Mouse (Mus musculus) lung, embryonic 16.5 days (tissue): ENCODE results near the gene Amfr. TPM values are rescaled to one million over a fixed set of nuclear protein-coding genes. Genes with fewer than 3 reads are reported as not detected.
A peak's percentile ranks its signal among the peaks of the same experiment; 100 is the strongest.

ENCODE experiments used
- ATAC-seq: fragments of 200-750 bp; cut with Nextera tagmentation; 2 replicates; pipeline ENCODE4 v1.8.0; 2017; ENCODE audit warnings: low read depth, mild to moderate bottlenecking, moderate library complexity
- H3K27ac ChIP-seq: fragments of 300-500 bp; sonication (generic); 2 replicates; pipeline ENCODE4 v1.5.1; 2014; ENCODE audit warnings: mild to moderate bottlenecking, control low read depth, low read length
- H3K27me3 ChIP-seq: fragments of 300-500 bp; sonication (generic); 2 replicates; pipeline ENCODE4 v1.6.1; 2014; ENCODE audit warnings: low read depth, low read length, mixed read lengths; ENCODE audit not compliant: control insufficient read depth, insufficient read depth
- H3K36me3 ChIP-seq: fragments of 300-500 bp; sonication (generic); 2 replicates; pipeline ENCODE4 v1.6.1; 2014; ENCODE audit warnings: low read length; ENCODE audit not compliant: control insufficient read depth, insufficient read depth
- H3K4me1 ChIP-seq: fragments of 300-500 bp; sonication (generic); replicated peaks from 2 replicates; pipeline ENCODE4 v1.6.1; 2014; ENCODE audit warnings: low read length, mixed read lengths; ENCODE audit not compliant: control insufficient read depth, insufficient read depth
- H3K4me2 ChIP-seq: fragments of 300-500 bp; sonication (generic); 2 replicates; pipeline ENCODE4 v1.6.1; 2014; ENCODE audit warnings: low read depth, low read length, control low read depth
- H3K4me3 ChIP-seq: fragments of 300-500 bp; sonication (generic); 2 replicates; pipeline ENCODE4 v1.5.1; 2014; ENCODE audit warnings: mild to moderate bottlenecking, low read length, control low read depth
- H3K9ac ChIP-seq: fragments of 300-500 bp; sonication (generic); 2 replicates; pipeline ENCODE4 v1.6.1; 2014; ENCODE audit warnings: low read length, control low read depth
- H3K9me3 ChIP-seq: fragments of 300-500 bp; sonication (generic); 2 replicates; pipeline ENCODE4 v1.6.1; 2016; ENCODE audit warnings: low read length; ENCODE audit not compliant: control insufficient read depth
- WGBS: fragments of 180-500 bp; shearing (Covaris S2); extraction: QIAGEN DNeasy Blood & Tissue Kit; methylation state at CpG from one replicate; pipeline ENCODE4 v1.1.7; 2014; 5-methylcytosine and 5-hydroxymethylcytosine counted together
- polyA plus RNA-seq: library from polyadenylated mRNA; unstranded; fragments of >200 nt; fragmentation: Nextera tagmentation; extraction: Ambion mirVana; gene quantifications from 2 replicates; pipeline ENCODE4 v1.2.1, GENCODE M21; 2015

Amfr gene
- polyA plus RNA-seq, 1 experiment from 2014 or later = 35.0 TPM

DNA sequence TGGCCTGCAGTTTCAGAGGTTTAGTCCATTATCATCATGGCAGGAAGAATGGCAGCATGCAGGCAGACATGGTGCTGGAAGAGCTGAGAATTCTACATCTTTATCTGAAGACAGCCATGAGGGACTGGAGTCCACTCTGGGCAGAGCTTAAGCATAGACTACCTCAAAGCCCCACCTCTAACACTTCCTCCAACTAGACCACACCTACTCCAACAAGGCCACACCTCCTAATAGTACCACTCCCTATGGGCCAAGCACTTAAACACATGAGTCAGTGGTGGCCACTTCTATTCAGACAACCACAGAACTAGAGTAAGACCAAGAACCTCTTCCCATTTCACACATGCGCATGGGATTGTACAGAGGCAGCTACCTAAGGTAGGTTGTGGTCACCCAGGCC lies 66.2 kb downstream of the Amfr start:
- H3K4me2 ChIP-seq = no peak overlapping the region
- H3K9me3 ChIP-seq = no peaks in the 10 kb centered on the region
- H3K36me3 ChIP-seq = no peaks in the 10 kb centered on the region
- no peak for ATAC-seq
- WGBS = 89% methylated on average over 1 of the region's 1 CpGs
- H3K4me3 ChIP-seq = no peak overlapping the region
- no peaks in the 10 kb centered on the region for H3K4me1 ChIP-seq
- H3K9ac ChIP-seq = no peak overlapping the region
- no peak overlapping the region for H3K27ac ChIP-seq
- H3K27me3 ChIP-seq = no peaks in the 10 kb centered on the region

DNA sequence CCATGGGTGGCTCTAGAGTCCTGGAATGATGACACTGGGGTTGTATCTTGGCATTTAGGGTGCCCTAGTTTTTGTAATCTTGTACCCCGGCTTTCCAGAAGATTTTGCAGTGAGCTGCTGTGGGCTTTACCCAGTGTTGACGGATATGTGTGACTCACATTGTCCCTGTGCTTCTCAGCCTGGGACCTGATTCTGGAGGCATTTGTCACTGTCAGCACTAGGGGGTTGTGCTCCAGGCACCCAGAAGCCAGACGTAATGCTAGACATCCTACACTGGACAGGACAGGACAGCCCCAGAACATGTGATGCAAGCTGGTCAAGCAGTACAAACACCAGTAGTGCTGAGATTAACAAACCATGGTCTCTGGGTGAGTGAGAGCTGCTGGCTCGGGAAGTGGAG lies 66.9 kb downstream of the Amfr start:
- no peaks in the 10 kb centered on the region for H3K27me3 ChIP-seq
- H3K4me1 ChIP-seq = 0 out of 2 replicates have a peak, but pooled peaks cover 3% of the 10 kb centered on the region
- no peak for ATAC-seq
- no peak overlapping the region for H3K9ac ChIP-seq
- H3K4me2 ChIP-seq = no peak overlapping the region
- H3K27ac ChIP-seq = no peak overlapping the region
- H3K9me3 ChIP-seq = no peaks in the 10 kb centered on the region
- no peak overlapping the region for H3K4me3 ChIP-seq
- H3K36me3 ChIP-seq = no peaks in the 10 kb centered on the region
- WGBS = 59% methylated on average over 4 of the region's 4 CpGs

- no peak overlapping the region for H3K4me3 ChIP-seq
- ATAC-seq = no peak
- H3K27ac ChIP-seq = no peak overlapping the region
- H3K27me3 ChIP-seq = no peaks in the 10 kb centered on the region
- H3K9ac ChIP-seq = no peak overlapping the region
- 57% methylated on average over 4 of the region's 4 CpGs for whole genome bisulfite sequencing
- no peak overlapping the region for H3K4me2 ChIP-seq
- H3K36me3 ChIP-seq = no peaks in the 10 kb centered on the region
- no peaks in the 10 kb centered on the region for H3K9me3 ChIP-seq
- H3K4me1 ChIP-seq = 0 out of 2 replicates have a peak, but pooled peaks cover 3% of the 10 kb centered on the region
Observed at GRCm38 (mm10) chr8:93941636-93942054, 71.0 kb downstream of the Amfr start.

- Histone ChIP-seq H3K4me2 (no peak overlapping the region), H3K27me3 (no peaks in the 10 kb centered on the region), H3K4me1 (0 out of 2 replicates have a peak, but pooled peaks cover 3% of the 10 kb centered on the region), H3K9ac (no peak overlapping the region), H3K36me3 (no peaks in the 10 kb centered on the region), H3K27ac (peak overlapping the region; percentile 3; the same call in 1 of the 2 replicates), H3K4me3 (no peak overlapping the region), H3K9me3 (no peaks in the 10 kb centered on the region)
- no peak for ATAC-seq
- 51% methylated on average over 11 of the region's 11 CpGs for WGBS
Observed at GRCm38 (mm10) chr8:93940542-93941423, 71.9 kb downstream of the Amfr start.

DNA sequence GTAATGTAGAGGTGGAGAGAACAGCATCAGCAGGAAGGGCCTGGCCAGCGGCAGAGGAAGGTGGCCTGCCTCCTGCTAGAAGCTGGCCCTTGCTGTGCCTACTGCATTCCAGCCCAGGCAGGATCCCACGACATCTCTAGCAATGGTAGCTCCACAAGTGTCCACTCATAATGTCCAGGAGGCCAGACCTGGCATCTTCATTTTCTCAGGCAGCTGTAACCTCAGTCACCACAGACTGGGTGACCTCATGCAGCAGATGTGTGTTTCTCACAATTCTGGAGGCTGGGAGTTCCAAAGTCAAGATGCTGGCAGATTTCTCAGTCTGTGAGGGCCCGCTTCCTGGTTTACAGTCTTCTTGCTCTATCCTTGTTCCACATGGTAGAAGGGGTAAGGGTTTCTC lies 74.4 kb downstream of the Amfr start:
- ATAC-seq = no peak
- H3K4me1 ChIP-seq = 0 out of 2 replicates have a peak, but pooled peaks cover 3% of the 10 kb centered on the region
- no peak overlapping the region for H3K9ac ChIP-seq
- H3K9me3 ChIP-seq = no peaks in the 10 kb centered on the region
- 87% methylated on average over 3 of the region's 3 CpGs for WGBS
- no peaks in the 10 kb centered on the region for H3K27me3 ChIP-seq
- no peak overlapping the region for H3K4me2 ChIP-seq
- no peak overlapping the region for H3K27ac ChIP-seq
- no peak overlapping the region for H3K4me3 ChIP-seq
- no peaks in the 10 kb centered on the region for H3K36me3 ChIP-seq

- no peaks in the 10 kb centered on the region for H3K27me3 ChIP-seq
- H3K4me1 ChIP-seq = no peaks in the 10 kb centered on the region
- WGBS = 70% methylated on average over 2 of the region's 2 CpGs
- no peak overlapping the region for H3K4me3 ChIP-seq
- H3K27ac ChIP-seq = no peak overlapping the region
- no peak overlapping the region for H3K4me2 ChIP-seq
- ATAC-seq = no peak
- H3K36me3 ChIP-seq = no peaks in the 10 kb centered on the region
- no peak overlapping the region for H3K9ac ChIP-seq
- no peaks in the 10 kb centered on the region for H3K9me3 ChIP-seq
Observed at GRCm38 (mm10) chr8:93933288-93933687, 79.4 kb downstream of the Amfr start.

DNA sequence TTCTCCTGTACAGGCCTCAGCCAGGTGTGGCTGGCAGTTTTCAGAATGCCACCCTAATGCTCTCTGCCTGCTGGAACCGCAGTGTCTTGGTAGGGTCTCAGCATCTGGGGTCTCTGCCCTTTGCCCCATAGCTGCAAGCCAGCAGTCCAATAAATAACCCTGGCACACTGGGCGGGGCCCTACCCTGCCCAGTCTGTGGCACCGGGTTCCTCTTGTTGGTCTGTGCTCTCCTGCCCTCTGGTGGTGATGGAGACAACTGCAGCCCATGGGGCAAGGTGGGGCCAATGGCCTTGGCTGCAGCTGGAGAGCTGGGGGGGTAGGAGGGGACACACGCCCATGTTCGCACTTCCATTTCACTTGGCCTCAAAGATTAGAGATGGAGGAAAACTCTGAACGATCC lies 79.8 kb downstream of the Amfr start:
- 22% methylated on average over 6 of the region's 6 CpGs for WGBS
- no peak overlapping the region for H3K27ac ChIP-seq
- H3K4me2 ChIP-seq = no peak overlapping the region
- H3K36me3 ChIP-seq = no peaks in the 10 kb centered on the region
- ATAC-seq = no peak; the same call in 1 of the 2 replicates
- H3K9me3 ChIP-seq = no peaks in the 10 kb centered on the region
- H3K4me3 ChIP-seq = no peak overlapping the region
- H3K4me1 ChIP-seq = no peaks in the 10 kb centered on the region
- no peaks in the 10 kb centered on the region for H3K27me3 ChIP-seq
- no peak overlapping the region for H3K9ac ChIP-seq

DNA sequence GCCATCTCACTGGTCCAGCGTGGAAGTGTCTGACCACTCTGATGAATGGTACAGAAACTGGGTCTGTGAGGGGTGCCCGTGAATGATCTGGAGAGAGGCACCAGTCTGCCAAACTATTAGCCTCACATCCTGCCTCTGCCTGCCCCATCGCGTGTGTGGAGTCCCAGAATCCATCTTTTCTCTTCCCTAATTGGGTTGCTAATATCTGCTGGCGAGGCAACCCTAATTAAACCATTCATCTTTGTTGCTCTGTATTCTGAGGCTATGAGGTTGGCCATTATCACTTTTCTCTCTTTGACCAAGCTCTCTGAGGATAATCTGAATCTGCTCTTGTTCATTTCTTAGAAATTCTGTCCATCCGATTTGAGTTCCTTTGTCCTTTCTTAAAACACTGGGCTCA lies 81.3 kb downstream of the Amfr start:
- Histone ChIP-seq H3K4me2 (no peak overlapping the region), H3K4me1 (no peaks in the 10 kb centered on the region), H3K9ac (no peak overlapping the region), H3K27ac (no peak overlapping the region), H3K36me3 (no peaks in the 10 kb centered on the region), H3K4me3 (no peak overlapping the region), H3K27me3 (no peaks in the 10 kb centered on the region), H3K9me3 (no peaks in the 10 kb centered on the region)
- WGBS = 79% methylated on average over 6 of the region's 6 CpGs
- ATAC-seq = no peak

- no peak overlapping the region for H3K4me2 ChIP-seq
- H3K4me3 ChIP-seq = no peak overlapping the region
- no peak overlapping the region for H3K27ac ChIP-seq
- H3K36me3 ChIP-seq = no peaks in the 10 kb centered on the region
- H3K9me3 ChIP-seq = no peaks in the 10 kb centered on the region
- ATAC-seq = no peak
- no peak overlapping the region for H3K9ac ChIP-seq
- peaks cover under 1% of the 10 kb centered on the region; the same call in 1 of the 2 replicates for H3K4me1 ChIP-seq
- no peaks in the 10 kb centered on the region for H3K27me3 ChIP-seq
- 44% methylated on average over 4 of the region's 4 CpGs for WGBS
Observed at GRCm38 (mm10) chr8:93929233-93929632, 83.4 kb downstream of the Amfr start.
